Mouse (Mus musculus): ENCODE measurements around the gene Atp6v0d1.
"Not testable (repeated sequence)": the region's sequence is repeated elsewhere in the genome, so short reads cannot be mapped to it uniquely, and the experiment has no call there.

The Atp6v0d1 gene

DNA sequence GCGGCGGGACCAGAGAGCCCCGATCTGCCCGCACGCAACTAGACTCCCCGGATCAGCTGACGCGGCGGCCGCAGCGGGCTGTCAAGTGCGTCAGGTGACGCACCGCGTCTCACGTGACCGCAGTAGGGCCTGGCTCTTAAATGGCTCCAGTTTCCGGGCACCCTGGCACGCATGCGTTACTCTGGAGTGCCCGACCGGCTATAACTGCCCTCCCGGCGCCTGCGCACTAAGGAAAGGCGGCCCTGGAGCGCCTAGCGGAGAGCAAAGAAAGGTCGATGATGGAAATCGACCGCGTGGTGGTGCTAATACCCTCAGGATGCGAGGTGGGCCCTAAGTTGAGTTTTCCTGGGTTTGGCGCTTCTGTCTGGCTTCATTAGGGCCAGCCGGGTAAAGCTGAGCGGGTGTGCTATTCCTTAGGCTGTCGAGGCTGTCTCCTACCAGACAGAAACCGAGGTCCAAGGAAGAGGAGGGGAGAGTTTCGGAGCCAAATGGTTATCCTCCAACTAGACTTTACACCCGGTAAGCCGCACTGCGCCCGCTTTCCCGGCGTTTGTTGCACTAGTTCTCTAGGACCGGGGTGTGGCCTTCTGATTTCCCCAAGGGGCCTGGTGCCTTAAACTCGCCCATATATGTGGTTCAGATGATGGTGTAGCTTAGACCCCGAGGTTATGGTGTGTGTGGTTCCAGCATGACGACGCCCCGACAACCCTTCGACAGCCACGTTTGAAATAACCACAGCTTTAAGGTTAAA lies at the start of gene Atp6v0d1:
TSS of gene Atp6v0d1 (minus strand) at position 96 of the 751 bp plus-strand sequence.
- DNase-seq (ENCODE audit: low spot score) = peak; percentile 100

GRCm38 (mm10) chr8:105613830-105614511 lies 48.1 kb upstream of the Atp6v0d1 start:
- no peak for DNase-seq (ENCODE audit: low spot score)

DNA sequence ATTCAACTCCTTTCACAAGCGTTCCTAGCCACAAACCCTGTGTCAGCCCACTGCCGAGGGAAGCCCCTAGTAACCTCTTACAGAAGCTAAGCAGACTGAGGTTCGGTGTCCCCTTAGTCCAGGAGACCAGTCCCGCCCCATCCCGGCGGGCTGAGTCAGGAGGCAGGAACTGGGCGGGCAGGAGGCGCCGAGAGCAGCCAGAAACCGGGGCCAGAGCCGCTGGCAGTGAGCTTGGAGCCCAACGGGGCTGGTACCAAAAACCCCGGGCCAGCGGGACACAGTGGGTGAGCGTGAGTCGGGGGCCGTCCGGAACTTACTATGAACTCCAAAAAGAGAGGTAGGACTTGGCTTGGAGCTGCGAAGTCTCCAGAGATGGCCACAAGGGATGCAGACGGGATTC lies 47.2 kb upstream of the Atp6v0d1 start:
- DNase-seq (ENCODE audit: low spot score) = no peak

DNA sequence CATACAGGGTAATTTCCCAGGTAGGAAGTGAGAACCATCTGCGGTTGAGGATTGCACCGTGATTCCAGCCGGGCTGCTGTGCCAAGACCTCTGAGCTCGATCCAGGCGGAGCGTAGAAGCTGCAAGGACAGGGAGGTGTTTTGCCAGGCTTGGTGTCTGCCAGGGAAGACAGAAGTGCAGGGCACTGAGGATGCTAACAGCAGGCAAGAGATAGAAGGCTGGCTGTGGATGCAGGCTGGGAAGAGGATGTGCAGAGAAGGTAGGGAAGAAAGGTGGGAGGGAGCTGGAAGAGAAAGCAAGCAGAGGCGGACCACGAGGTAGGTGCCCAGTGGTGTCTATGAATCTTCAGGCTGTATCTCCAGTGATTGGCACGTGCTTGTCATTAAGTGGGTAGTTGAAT lies 46.0 kb upstream of the Atp6v0d1 start:
- DNase-seq (ENCODE audit: low spot score) = no peak

- no peak for DNase-seq (ENCODE audit: low spot score)
These were observed 43.9 kb upstream of the Atp6v0d1 start for GRCm38 (mm10) chr8:105609771-105610170.

GRCm38 (mm10) chr8:105609355-105609754 lies 43.5 kb upstream of the Atp6v0d1 start:
- peak; percentile 60 for DNase-seq (ENCODE audit: low spot score)

- DNase-seq (ENCODE audit: low spot score) = peak; percentile 63
These were observed 41.8 kb upstream of the Atp6v0d1 start for GRCm38 (mm10) chr8:105607684-105608083.

DNA sequence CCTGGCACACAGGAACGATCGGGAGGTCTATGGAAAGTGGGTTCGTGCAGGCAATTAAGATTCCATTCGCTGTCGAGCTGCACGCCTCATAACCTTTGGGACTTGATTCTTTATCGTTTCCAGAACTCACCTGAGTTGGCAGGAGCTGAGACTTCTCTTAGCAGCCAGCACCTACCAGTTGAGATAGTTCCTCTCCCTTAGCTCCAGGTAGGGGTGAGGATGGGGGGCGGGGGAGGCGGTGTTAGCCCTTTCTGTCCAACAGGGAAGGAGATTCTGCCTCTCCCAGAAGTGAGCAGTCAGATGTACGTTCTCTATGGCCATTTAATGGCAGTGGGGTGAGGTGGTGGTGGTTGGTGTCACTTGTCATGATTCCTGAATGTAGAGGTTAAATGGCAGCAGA lies 41.2 kb upstream of the Atp6v0d1 start:
- DNase-seq (ENCODE audit: low spot score) = no peak

GRCm38 (mm10) chr8:105606189-105607023 lies 40.6 kb upstream of the Atp6v0d1 start:
- peak; percentile 57 for DNase-seq (ENCODE audit: low spot score)

- peak; percentile 42 for DNase-seq (ENCODE audit: low spot score)
These were observed 39.8 kb upstream of the Atp6v0d1 start for GRCm38 (mm10) chr8:105605491-105606188.

- DNase-seq (ENCODE audit: low spot score) = peak; percentile 63
These were observed 39.0 kb upstream of the Atp6v0d1 start, which contains the start of gene Ripor1 for GRCm38 (mm10) chr8:105604804-105605381. Gene Ripor1, plus strand, starts transcription at chr8:105605255.

DNA sequence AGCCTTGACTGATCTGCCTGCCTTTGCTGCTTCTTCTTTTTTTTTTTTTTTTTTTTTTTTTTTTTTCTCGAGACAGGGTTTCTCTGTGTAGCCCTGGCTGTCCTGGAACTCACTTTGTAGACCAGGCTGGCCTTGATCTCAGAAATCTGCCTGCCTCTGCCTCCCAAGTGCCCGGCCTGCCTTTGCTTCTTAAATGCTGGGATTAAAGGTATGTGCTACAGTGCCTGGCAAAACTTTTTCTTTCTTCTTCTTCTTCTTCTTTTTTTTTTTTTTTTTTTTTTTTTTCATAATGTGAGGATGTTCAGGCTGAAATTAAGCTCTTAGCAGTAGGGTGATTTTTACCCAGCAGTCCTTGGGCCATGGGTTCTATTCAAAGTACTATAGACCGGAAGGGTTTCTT lies 36.7 kb upstream of the Atp6v0d1 start:
- DNase-seq (ENCODE audit: low spot score) = not testable (repeated sequence)

DNA sequence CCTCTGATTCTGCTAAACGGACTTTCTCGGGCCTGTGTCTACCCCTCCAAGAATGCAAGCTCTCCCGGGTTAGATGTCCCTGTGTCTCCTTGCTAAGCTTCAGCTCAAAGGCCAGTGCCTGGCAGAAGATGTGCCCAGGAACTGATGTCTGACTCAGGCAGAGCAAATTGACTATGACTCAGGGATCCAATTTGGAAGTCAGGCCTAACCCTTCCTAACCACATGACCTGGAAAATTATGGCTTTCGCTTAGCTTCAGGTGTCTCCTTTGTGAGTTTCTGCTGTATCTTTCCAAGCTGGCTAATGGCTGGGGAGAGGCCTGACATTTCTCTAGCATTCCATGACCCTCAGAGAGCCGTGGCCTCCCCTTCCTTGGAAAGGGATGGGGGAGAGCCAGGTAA lies 35.5 kb upstream of the Atp6v0d1 start:
- no peak for DNase-seq (ENCODE audit: low spot score)

- DNase-seq (ENCODE audit: low spot score) = no peak
These were observed 32.9 kb upstream of the Atp6v0d1 start for GRCm38 (mm10) chr8:105598777-105599176.

- DNase-seq (ENCODE audit: low spot score) = peak; percentile 54
These were observed 30.7 kb upstream of the Atp6v0d1 start for GRCm38 (mm10) chr8:105596362-105597034.

GRCm38 (mm10) chr8:105594451-105595242 lies 28.8 kb upstream of the Atp6v0d1 start:
- DNase-seq (ENCODE audit: low spot score) = no peak

GRCm38 (mm10) chr8:105593859-105594258 lies 28.0 kb upstream of the Atp6v0d1 start:
- no peak for DNase-seq (ENCODE audit: low spot score)

GRCm38 (mm10) chr8:105592431-105592830 lies 26.6 kb upstream of the Atp6v0d1 start:
- no peak for DNase-seq (ENCODE audit: low spot score)

GRCm38 (mm10) chr8:105579719-105580118 lies 13.9 kb upstream of the Atp6v0d1 start:
- DNase-seq (ENCODE audit: low spot score) = no peak

- no peak for DNase-seq (ENCODE audit: low spot score)
These were observed 9.7 kb upstream of the Atp6v0d1 start for GRCm38 (mm10) chr8:105575538-105575937.

All from c-Kit-positive CD71-positive TER-119-positive erythroid progenitor cells, embryonic 14.5 days (primary cell).